Mouse (Mus musculus): Measurements from ENCODE around the gene Cfap100. TPM values are rescaled to one million over a fixed set of nuclear protein-coding genes. Genes with fewer than 3 reads are reported as not detected.

Gene Cfap100
- polyA plus RNA-seq, 1 experiment from 2014 or later = 0.53 TPM

DNA sequence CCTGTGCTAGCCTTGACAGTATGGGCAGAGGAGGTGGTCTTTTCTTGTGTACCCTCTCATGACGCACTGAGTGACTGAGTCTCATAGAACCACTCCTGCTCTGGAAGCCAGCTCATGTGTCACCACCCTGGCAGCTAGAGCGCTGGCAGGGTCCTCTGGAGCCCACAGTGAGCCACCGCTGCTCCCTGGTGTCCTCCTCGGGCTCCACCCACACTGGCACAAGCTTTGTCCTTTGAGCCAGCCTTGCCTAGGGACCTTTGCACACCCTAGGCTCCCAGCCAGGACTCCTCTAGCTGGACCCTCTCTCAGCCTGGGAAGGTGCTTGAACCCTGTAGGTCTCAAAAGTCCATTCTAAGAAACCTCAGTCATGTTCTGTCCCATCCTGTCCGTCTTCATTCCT is 22.1 kb upstream of the Cfap100 start:
- Histone ChIP-seq H3K4me2 (replicated peaks; ENCODE audit: low read depth, low read length) (no peak overlapping the region), H3K36me3 (ENCODE audit: control insufficient read depth, insufficient read depth, low read length) (no peaks in the 10 kb centered on the region), H3K9me3 (ENCODE audit: control insufficient read depth, low read length) (no peaks in the 10 kb centered on the region), H3K27me3 (ENCODE audit: control insufficient read depth, insufficient read depth, low read length) (no peaks in the 10 kb centered on the region), H3K4me3 (ENCODE audit: low read length) (no peak overlapping the region), H3K4me1 (ENCODE audit: control insufficient read depth, insufficient read depth, low read length) (no peaks in the 10 kb centered on the region), H3K27ac (ENCODE audit: low read depth, low read length) (no peak overlapping the region), H3K9ac (ENCODE audit: low read depth, low read length) (no peak overlapping the region)
- no peak for ATAC-seq (ENCODE audit: low FRiP score, low TSS enrichment)
- 72% methylated on average over 5 of the region's 5 CpGs for WGBS

DNA sequence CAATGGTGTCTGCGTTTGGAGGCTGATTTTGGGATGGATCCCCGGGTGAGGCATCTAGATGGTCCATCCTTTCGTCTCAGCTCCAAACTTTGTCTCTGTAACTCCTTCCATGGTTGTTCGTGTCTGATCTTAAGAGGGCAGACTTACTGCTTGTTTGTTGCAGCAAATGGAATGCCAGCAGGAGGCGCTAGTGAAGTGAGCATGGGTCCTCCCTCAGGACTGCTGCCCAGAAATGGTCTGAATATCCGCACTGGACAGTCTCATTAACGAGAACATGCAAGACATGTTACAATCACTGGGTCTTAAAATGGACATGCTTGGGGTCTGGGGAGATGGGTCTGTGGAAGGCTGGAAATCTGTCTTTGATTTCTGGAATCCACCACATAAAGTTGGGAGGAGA is 21.6 kb upstream of the Cfap100 start:
- Histone ChIP-seq H3K4me1 (ENCODE audit: control insufficient read depth, insufficient read depth, low read length) (no peaks in the 10 kb centered on the region), H3K27me3 (ENCODE audit: control insufficient read depth, insufficient read depth, low read length) (no peaks in the 10 kb centered on the region), H3K9ac (ENCODE audit: low read depth, low read length) (no peak overlapping the region), H3K36me3 (ENCODE audit: control insufficient read depth, insufficient read depth, low read length) (no peaks in the 10 kb centered on the region), H3K27ac (ENCODE audit: low read depth, low read length) (no peak overlapping the region), H3K4me3 (ENCODE audit: low read length) (no peak overlapping the region), H3K9me3 (ENCODE audit: control insufficient read depth, low read length) (no peaks in the 10 kb centered on the region), H3K4me2 (replicated peaks; ENCODE audit: low read depth, low read length) (no peak overlapping the region)
- WGBS = 30% methylated on average over 7 of the region's 7 CpGs
- ATAC-seq (ENCODE audit: low FRiP score, low TSS enrichment) = no peak

DNA sequence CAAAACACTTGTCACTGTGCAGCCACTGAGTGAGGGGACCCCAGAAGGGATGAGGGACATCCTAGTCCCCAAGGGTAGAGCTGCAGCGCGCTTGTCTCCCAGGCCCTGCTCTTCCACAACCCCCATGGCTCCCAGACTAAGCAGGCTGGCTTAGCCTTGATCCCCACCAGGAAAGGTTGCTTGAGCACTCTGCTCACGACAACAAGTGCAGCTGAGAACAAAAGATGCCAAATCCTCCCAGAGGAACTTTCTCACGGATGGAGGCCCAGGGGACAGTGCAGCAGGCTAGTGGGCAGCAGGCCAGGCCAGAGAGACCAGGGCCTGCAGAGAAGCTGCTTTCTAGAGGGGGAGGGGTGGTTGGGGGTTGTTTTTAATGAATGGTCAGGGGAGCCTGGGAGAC is 18.3 kb upstream of the Cfap100 start:
- H3K4me3 ChIP-seq (ENCODE audit: low read length) = no peak overlapping the region
- WGBS = 59% methylated on average over 4 of the region's 4 CpGs
- H3K9me3 ChIP-seq (ENCODE audit: control insufficient read depth, low read length) = no peaks in the 10 kb centered on the region
- no peaks in the 10 kb centered on the region for H3K27me3 ChIP-seq (ENCODE audit: control insufficient read depth, insufficient read depth, low read length)
- H3K4me1 ChIP-seq (ENCODE audit: control insufficient read depth, insufficient read depth, low read length) = no peaks in the 10 kb centered on the region
- H3K36me3 ChIP-seq (ENCODE audit: control insufficient read depth, insufficient read depth, low read length) = no peaks in the 10 kb centered on the region
- no peak overlapping the region for H3K27ac ChIP-seq (ENCODE audit: low read depth, low read length)
- ATAC-seq (ENCODE audit: low FRiP score, low TSS enrichment) = no peak
- H3K9ac ChIP-seq (ENCODE audit: low read depth, low read length) = no peak overlapping the region
- H3K4me2 ChIP-seq (replicated peaks; ENCODE audit: low read depth, low read length) = no peak overlapping the region

- ATAC-seq (ENCODE audit: low FRiP score, low TSS enrichment) = no peak
- WGBS = 84% methylated on average over 3 of the region's 3 CpGs
Measured at GRCm38 (mm10) chr6:90437041-90437440, 8.4 kb upstream of the Cfap100 start.

DNA sequence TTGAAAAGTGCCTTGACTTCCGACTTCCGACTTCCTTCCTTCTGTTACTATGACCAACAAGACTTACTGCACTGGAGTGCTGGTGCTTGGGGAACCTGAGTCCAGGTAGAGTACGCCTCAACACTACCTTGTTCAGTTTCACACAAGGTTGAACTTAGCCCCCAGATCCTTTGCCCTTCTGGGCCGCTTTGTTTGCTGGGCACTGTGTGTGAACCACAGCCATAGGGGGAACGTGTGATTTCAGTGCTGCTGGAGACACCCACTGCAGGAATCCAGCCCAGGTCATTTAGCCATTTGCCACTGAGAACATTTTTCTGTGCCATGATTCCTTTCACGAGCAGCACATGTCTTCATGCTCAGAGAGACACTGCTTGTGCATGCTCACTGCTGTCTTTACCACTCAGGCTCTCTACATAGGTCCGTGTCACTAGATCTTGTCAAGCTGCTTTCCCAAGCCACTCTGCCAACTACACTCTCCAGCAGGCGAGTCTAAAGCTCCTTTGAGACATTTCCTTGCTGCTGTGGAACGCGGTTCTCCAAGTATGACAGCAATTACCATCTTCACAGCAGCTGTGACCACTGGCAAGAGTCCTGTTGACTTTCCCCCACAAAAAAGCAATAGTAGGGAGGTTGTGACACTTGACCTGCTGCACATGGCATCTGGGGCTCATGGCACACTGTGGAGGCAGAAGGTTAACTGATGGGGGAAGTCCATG is 7.8 kb upstream of the Cfap100 start:
- Histone ChIP-seq H3K4me2 (replicated peaks; ENCODE audit: low read depth, low read length) (no peak overlapping the region), H3K36me3 (ENCODE audit: control insufficient read depth, insufficient read depth, low read length) (no peaks in the 10 kb centered on the region), H3K9ac (ENCODE audit: low read depth, low read length) (no peak overlapping the region), H3K4me1 (ENCODE audit: control insufficient read depth, insufficient read depth, low read length) (no peaks in the 10 kb centered on the region), H3K9me3 (ENCODE audit: control insufficient read depth, low read length) (no peaks in the 10 kb centered on the region; the same call in 1 of the 2 replicates), H3K27ac (ENCODE audit: low read depth, low read length) (no peak overlapping the region), H3K27me3 (ENCODE audit: control insufficient read depth, insufficient read depth, low read length) (no peaks in the 10 kb centered on the region), H3K4me3 (ENCODE audit: low read length) (no peak overlapping the region)
- WGBS = 86% methylated on average over 10 of the region's 10 CpGs
- no peak for ATAC-seq (ENCODE audit: low FRiP score, low TSS enrichment)

More at GRCm38 (mm10) chr6:90437041-90437440, 8.4 kb upstream of the Cfap100 start:
- Histone ChIP-seq H3K9me3 (ENCODE audit: control insufficient read depth, low read length) (no peaks in the 10 kb centered on the region; the same call in 1 of the 2 replicates), H3K27ac (ENCODE audit: low read depth, low read length) (no peak overlapping the region), H3K36me3 (ENCODE audit: control insufficient read depth, insufficient read depth, low read length) (no peaks in the 10 kb centered on the region), H3K27me3 (ENCODE audit: control insufficient read depth, insufficient read depth, low read length) (no peaks in the 10 kb centered on the region), H3K4me1 (ENCODE audit: control insufficient read depth, insufficient read depth, low read length) (no peaks in the 10 kb centered on the region), H3K4me3 (ENCODE audit: low read length) (no peak overlapping the region), H3K4me2 (replicated peaks; ENCODE audit: low read depth, low read length) (no peak overlapping the region), H3K9ac (ENCODE audit: low read depth, low read length) (no peak overlapping the region)

- Histone ChIP-seq H3K27me3 (ENCODE audit: control insufficient read depth, insufficient read depth, low read length) (no peaks in the 10 kb centered on the region), H3K9me3 (ENCODE audit: control insufficient read depth, low read length) (no peaks in the 10 kb centered on the region; the same call in 1 of the 2 replicates), H3K4me3 (ENCODE audit: low read length) (no peak overlapping the region), H3K4me1 (ENCODE audit: control insufficient read depth, insufficient read depth, low read length) (no peaks in the 10 kb centered on the region), H3K9ac (ENCODE audit: low read depth, low read length) (no peak overlapping the region), H3K27ac (ENCODE audit: low read depth, low read length) (no peak overlapping the region), H3K4me2 (replicated peaks; ENCODE audit: low read depth, low read length) (no peak overlapping the region), H3K36me3 (ENCODE audit: control insufficient read depth, insufficient read depth, low read length) (no peaks in the 10 kb centered on the region)
- WGBS = 17% methylated on average over 11 of the region's 11 CpGs
- ATAC-seq (ENCODE audit: low FRiP score, low TSS enrichment) = peak; percentile 69
Measured at GRCm38 (mm10) chr6:90435195-90435618, 6.6 kb upstream of the Cfap100 start.

- 68% methylated on average over 3 of the region's 3 CpGs for WGBS
- no peak overlapping the region for H3K27ac ChIP-seq (ENCODE audit: low read depth, low read length)
- H3K9ac ChIP-seq (ENCODE audit: low read depth, low read length) = no peak overlapping the region
- no peak overlapping the region for H3K4me2 ChIP-seq (replicated peaks; ENCODE audit: low read depth, low read length)
- no peaks in the 10 kb centered on the region for H3K36me3 ChIP-seq (ENCODE audit: control insufficient read depth, insufficient read depth, low read length)
- H3K4me3 ChIP-seq (ENCODE audit: low read length) = no peak overlapping the region
- no peaks in the 10 kb centered on the region; the same call in 1 of the 2 replicates for H3K9me3 ChIP-seq (ENCODE audit: control insufficient read depth, low read length)
- no peaks in the 10 kb centered on the region for H3K27me3 ChIP-seq (ENCODE audit: control insufficient read depth, insufficient read depth, low read length)
- no peaks in the 10 kb centered on the region for H3K4me1 ChIP-seq (ENCODE audit: control insufficient read depth, insufficient read depth, low read length)
- ATAC-seq (ENCODE audit: low FRiP score, low TSS enrichment) = peak; percentile 46; the same call in 1 of the 2 replicates
Measured at GRCm38 (mm10) chr6:90434687-90435086, 6.1 kb upstream of the Cfap100 start.

DNA sequence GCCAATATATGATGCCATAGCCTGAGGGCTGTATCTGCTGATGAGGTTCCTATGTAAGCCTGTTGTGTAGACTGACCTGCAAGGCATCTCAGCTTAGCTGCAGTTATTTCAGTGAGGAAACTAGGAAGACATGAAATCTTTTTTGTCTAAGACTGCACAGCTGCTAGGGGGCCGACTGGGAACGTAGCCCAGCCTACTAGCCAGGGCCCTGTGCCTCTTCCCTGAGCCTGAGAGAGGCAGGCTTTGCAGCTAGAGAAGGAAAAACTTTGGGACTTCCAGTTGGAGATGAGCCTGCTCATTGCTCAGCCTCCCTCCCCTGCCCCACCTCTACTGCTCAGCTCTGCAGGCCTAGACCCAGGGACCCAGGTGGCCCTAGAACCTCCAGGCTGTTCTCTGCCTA is 2.9 kb upstream of the Cfap100 start:
- Histone ChIP-seq H3K4me3 (ENCODE audit: low read length) (no peak overlapping the region), H3K36me3 (ENCODE audit: control insufficient read depth, insufficient read depth, low read length) (no peaks in the 10 kb centered on the region), H3K4me2 (replicated peaks; ENCODE audit: low read depth, low read length) (no peak overlapping the region), H3K27me3 (ENCODE audit: control insufficient read depth, insufficient read depth, low read length) (peaks cover 9% of the 10 kb centered on the region; the same call in 1 of the 2 replicates), H3K9ac (ENCODE audit: low read depth, low read length) (no peak overlapping the region), H3K27ac (ENCODE audit: low read depth, low read length) (no peak overlapping the region), H3K4me1 (ENCODE audit: control insufficient read depth, insufficient read depth, low read length) (peaks cover 4% of the 10 kb centered on the region; the same call in 1 of the 2 replicates), H3K9me3 (ENCODE audit: control insufficient read depth, low read length) (no peaks in the 10 kb centered on the region)
- WGBS = 81% methylated on average over 2 of the region's 2 CpGs
- ATAC-seq (ENCODE audit: low FRiP score, low TSS enrichment) = no peak

GRCm38 (mm10) chr6:90429911-90430310 is 1.3 kb upstream of the Cfap100 start:
- no peak overlapping the region for H3K4me2 ChIP-seq (replicated peaks; ENCODE audit: low read depth, low read length)
- H3K27ac ChIP-seq (ENCODE audit: low read depth, low read length) = no peak overlapping the region
- peaks cover 9% of the 10 kb centered on the region; the same call in 1 of the 2 replicates for H3K27me3 ChIP-seq (ENCODE audit: control insufficient read depth, insufficient read depth, low read length)
- WGBS = 60% methylated on average over 14 of the region's 14 CpGs
- no peak for ATAC-seq (ENCODE audit: low FRiP score, low TSS enrichment)
- H3K36me3 ChIP-seq (ENCODE audit: control insufficient read depth, insufficient read depth, low read length) = no peaks in the 10 kb centered on the region
- H3K9ac ChIP-seq (ENCODE audit: low read depth, low read length) = no peak overlapping the region
- no peaks in the 10 kb centered on the region for H3K9me3 ChIP-seq (ENCODE audit: control insufficient read depth, low read length)
- H3K4me3 ChIP-seq (ENCODE audit: low read length) = no peak overlapping the region
- H3K4me1 ChIP-seq (ENCODE audit: control insufficient read depth, insufficient read depth, low read length) = peaks cover 4% of the 10 kb centered on the region; the same call in 1 of the 2 replicates
